Mouse (Mus musculus) erythroid progenitor cell, adult 5-6 weeks (primary cell): ENCODE data around the gene Gabrr3. TPM values are rescaled to one million over a fixed set of nuclear protein-coding genes. Genes with fewer than 3 reads are reported as not detected.
A peak's percentile ranks its signal among the peaks of the same experiment; 100 is the strongest.

ENCODE experiments used
- ATAC-seq: replicated peaks from 2 replicates; pipeline ENCODE4 v1.8.0; 2016; ENCODE audit warnings: moderate number of reproducible peaks, mild to moderate bottlenecking, moderate TSS enrichment, inconsistent platforms; ENCODE audit not compliant: poor library complexity, low FRiP score, severe bottlenecking
- total RNA-seq, 2 experiments: library from RNA; stranded (forward) in 1 of 2; stranded (reverse) in 1 of 2; fragments of 150-400 nt in 1 of 2; fragments of 186-747, 209-891 nt in 1 of 2; gene quantifications; 2 replicates each; pipeline versions ENCODE4 v1.2.3 to v1.2.4; 2015 to 2017; ENCODE audit warnings: low replicate concordance in 2 of 2

Gene Gabrr3
- total RNA-seq, 2 experiments from 2014 or later, result not detected

DNA sequence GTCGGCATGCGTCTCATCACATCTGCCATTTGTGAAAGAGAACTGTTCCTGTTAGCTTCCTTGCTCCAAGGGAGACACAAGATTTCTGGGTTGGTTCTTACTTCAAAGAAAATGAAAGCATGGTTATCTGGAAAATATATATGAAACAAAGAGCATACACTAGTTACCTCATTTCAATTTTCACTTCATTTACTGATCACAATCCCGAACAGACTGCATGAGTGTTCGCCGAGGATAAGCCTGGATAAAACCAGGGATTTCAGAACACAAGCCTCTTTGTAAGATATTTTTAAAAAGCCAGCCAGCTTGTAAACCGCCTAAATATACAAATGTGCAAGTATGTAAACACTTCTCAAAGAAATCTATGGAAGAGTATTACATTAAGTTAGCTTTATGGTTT is 56.8 kb downstream of the Gabrr3 start:
- no peak for ATAC-seq

DNA sequence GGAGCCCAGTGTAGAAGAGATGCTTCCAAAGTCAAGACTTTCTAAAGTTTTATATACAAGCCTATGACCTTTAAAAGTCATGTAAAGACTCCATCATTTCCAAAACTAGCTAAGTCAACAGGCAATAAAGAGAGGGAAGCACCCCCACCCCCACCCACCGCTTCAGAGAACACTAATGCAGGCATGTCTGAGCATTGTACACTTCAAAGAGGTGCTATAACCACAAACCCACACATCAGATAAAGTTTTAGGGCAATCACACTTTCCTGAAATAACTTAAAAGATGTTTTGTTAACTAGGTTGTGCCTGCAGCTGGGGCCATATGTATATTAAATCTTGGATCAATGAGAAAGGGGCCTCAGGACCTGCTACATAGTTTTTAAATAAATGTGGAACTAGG is 62.7 kb downstream of the Gabrr3 start:
- ATAC-seq, result no peak

GRCm38 (mm10) chr16:59471637-59472278 is 64.6 kb downstream of the Gabrr3 start, which contains the start of gene Riox2:
Riox2 (plus strand) TSS chr16:59471775.
- peak; percentile 85 for ATAC-seq

DNA sequence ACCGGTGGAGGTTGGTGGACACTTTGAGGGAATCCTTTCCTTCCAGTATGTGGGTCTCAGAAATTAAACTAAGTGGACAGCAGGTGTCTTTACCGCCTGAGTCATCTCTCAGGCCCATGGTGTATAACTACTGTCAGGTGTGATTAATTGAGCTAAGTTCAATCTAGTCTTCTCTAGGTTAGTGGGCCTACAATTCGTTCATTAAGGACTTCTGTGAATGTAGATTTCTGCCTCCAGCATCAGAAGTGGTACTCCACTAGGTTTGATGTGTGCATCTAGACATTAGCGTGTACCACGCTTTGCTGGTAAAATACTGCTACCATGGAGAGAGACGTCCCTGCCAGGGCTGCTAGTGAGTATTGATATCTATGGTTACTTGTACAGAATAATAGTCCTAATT is 65.4 kb downstream of the Gabrr3 start:
- ATAC-seq, result no peak

GRCm38 (mm10) chr16:59474788-59475187 is 67.7 kb downstream of the Gabrr3 start:
- ATAC-seq, result no peak

GRCm38 (mm10) chr16:59477955-59478354 is 70.8 kb downstream of the Gabrr3 start:
- ATAC-seq, result no peak

DNA sequence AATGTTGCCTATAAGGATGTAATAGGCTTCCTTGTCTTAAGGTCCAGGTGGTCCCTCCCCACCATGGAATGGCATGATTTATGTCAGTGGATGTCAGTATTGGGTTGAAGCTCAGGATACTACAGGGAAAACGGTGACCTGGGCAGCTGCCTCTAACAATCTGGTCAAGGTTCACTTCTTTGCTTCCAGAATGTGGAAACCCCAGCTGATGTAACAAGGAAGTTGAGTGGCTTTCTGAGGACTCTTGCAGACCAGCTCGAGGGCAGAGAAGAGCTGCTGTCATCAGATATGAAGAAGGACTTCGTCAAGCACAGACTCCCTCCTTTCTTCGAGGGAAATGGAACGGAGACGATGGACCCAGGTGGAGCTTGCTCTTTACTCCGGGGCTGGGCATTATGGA is 80.1 kb downstream of the Gabrr3 start:
- ATAC-seq, result no peak

GRCm38 (mm10) chr16:59487975-59488548 is 80.9 kb downstream of the Gabrr3 start:
- ATAC-seq, result no peak

DNA sequence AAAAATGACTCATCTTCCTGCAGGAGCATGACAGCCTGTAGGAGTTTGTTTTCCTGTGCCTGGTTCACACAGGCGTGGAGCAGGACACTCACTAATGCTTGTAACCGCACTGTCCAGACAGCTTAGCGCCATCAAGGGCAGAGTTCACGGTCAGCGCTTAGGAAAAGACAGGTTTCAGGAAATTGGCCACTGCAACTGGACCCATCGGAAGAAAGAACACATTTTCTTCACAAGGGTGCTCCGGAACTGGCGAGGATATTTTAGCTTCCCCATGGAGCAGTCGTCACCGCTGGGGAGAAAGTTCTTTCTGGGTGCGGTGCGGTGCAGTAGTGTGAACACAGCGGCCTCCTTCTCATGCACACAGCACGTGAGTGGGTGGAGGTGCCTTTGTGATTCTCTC is 86.1 kb downstream of the Gabrr3 start:
- ATAC-seq, result no peak

GRCm38 (mm10) chr16:59497947-59498346 is 90.8 kb downstream of the Gabrr3 start:
- no peak for ATAC-seq

DNA sequence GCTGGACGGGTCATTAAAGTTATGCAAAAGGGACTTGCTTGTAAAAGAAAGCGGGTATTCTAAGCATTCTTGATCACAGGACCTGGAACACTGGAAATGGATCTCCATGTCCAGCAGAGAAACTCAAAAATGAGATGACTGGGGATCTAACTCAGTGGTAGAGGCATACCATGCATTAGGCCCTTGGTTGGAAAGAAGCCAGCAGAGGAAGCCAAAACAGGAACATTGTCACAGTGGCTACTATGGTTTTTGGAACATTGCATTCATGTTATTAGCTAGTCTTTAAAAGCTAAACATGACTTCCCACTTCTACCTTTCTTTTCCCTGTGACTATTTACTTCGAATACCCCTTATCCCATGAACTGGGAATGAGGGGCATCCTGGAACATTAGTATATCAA is 92.0 kb downstream of the Gabrr3 start:
- ATAC-seq, result no peak

- no peak for ATAC-seq
These were observed 102.7 kb downstream of the Gabrr3 start for GRCm38 (mm10) chr16:59509830-59510229.

Other genes with a start within 250 kb of the Gabrr3 start
- gene Olfr196, start 236.9 kb upstream of the Gabrr3 start, total RNA-seq (2015; ENCODE audit: low replicate concordance), result not detected in 2 replicates
- gene Olfr196, start 236.9 kb upstream of the Gabrr3 start, total RNA-seq (2017; ENCODE audit: low replicate concordance), result not detected in 2 replicates
- not detected in 2 replicates for gene Olfr198, start 203.8 kb upstream of the Gabrr3 start, total RNA-seq (2015; ENCODE audit: low replicate concordance)
- not detected in 2 replicates for gene Olfr198, start 203.8 kb upstream of the Gabrr3 start, total RNA-seq (2017; ENCODE audit: low replicate concordance)
- gene Olfr199, start 187.6 kb upstream of the Gabrr3 start, total RNA-seq (2015; ENCODE audit: low replicate concordance), result not detected in 2 replicates
- not detected in 2 replicates for gene Olfr199, start 187.6 kb upstream of the Gabrr3 start, total RNA-seq (2017; ENCODE audit: low replicate concordance)
- not detected in 2 replicates for gene Olfr201, start 134.7 kb upstream of the Gabrr3 start, total RNA-seq (2015; ENCODE audit: low replicate concordance)
- not detected in 2 replicates for gene Olfr201, start 134.7 kb upstream of the Gabrr3 start, total RNA-seq (2017; ENCODE audit: low replicate concordance)
- not detected in 2 replicates for gene Olfr202, start 120.5 kb upstream of the Gabrr3 start, total RNA-seq (2015; ENCODE audit: low replicate concordance)
- not detected in 2 replicates for gene Olfr202, start 120.5 kb upstream of the Gabrr3 start, total RNA-seq (2017; ENCODE audit: low replicate concordance)
- not detected in 2 replicates for gene Olfr203, start 108.5 kb upstream of the Gabrr3 start, total RNA-seq (2015; ENCODE audit: low replicate concordance)
- not detected in 2 replicates for gene Olfr203, start 108.5 kb upstream of the Gabrr3 start, total RNA-seq (2017; ENCODE audit: low replicate concordance)
- gene Olfr204, start 89.1 kb upstream of the Gabrr3 start, total RNA-seq (2015; ENCODE audit: low replicate concordance), result not detected in 2 replicates
- not detected in 2 replicates for gene Olfr204, start 89.1 kb upstream of the Gabrr3 start, total RNA-seq (2017; ENCODE audit: low replicate concordance)
- not detected in 2 replicates for gene Olfr205, start 76.2 kb upstream of the Gabrr3 start, total RNA-seq (2015; ENCODE audit: low replicate concordance)
- not detected in 2 replicates for gene Olfr205, start 76.2 kb upstream of the Gabrr3 start, total RNA-seq (2017; ENCODE audit: low replicate concordance)
- not detected in 2 replicates for gene Olfr206, start 58.1 kb upstream of the Gabrr3 start, total RNA-seq (2015; ENCODE audit: low replicate concordance)
- not detected in 2 replicates for gene Olfr206, start 58.1 kb upstream of the Gabrr3 start, total RNA-seq (2017; ENCODE audit: low replicate concordance)
- not detected in 2 replicates for gene Olfr209, start 43.3 kb upstream of the Gabrr3 start, total RNA-seq (2015; ENCODE audit: low replicate concordance)
- not detected in 2 replicates for gene Olfr209, start 43.3 kb upstream of the Gabrr3 start, total RNA-seq (2017; ENCODE audit: low replicate concordance)
- gene Riox2, start 64.4 kb downstream of the Gabrr3 start, total RNA-seq (2015; ENCODE audit: low replicate concordance), result 2.9 and 6.3 TPM in 2 replicates
- gene Riox2, start 64.4 kb downstream of the Gabrr3 start, total RNA-seq (2017; ENCODE audit: low replicate concordance), result 4.7 and 20.1 TPM in 2 replicates
- gene Crybg3, start 193.6 kb downstream of the Gabrr3 start, total RNA-seq (2015; ENCODE audit: low replicate concordance), result 5.8 and 9.6 TPM in 2 replicates
- 0.64 and 1.4 TPM in 2 replicates for gene Crybg3, start 193.6 kb downstream of the Gabrr3 start, total RNA-seq (2017; ENCODE audit: low replicate concordance)
- gene Arl6, start 232.1 kb downstream of the Gabrr3 start, total RNA-seq (2015; ENCODE audit: low replicate concordance), result 0.84 and 5.8 TPM in 2 replicates
- gene Arl6, start 232.1 kb downstream of the Gabrr3 start, total RNA-seq (2017; ENCODE audit: low replicate concordance), result 0.64 and 1.8 TPM in 2 replicates